30 mouse cellular contexts compared by ENCODE assay signal in genomic region chr16:93436732-93437131, GRCm38 (mm10).
DNase-seq lines count a peak whose midpoint lies in the region; ATAC-seq lines count a peak whose summit lies in the region.
"Had no signal": no experiment of that assay in that cellular context is flagged by ENCODE, and none has a peak within 500 bp of the region (broad histone marks: within the 10 kb centered on the region; RNA-seq: fewer than 3 reads in every experiment).

No protein-coding gene starts in this region.

- no peaks in the 10 kb centered on the region for H3K9me3 ChIP-seq in forebrain, embryonic 13.5 days (replicated peaks)
- H3K9me3 ChIP-seq: embryonic facial prominence, embryonic 10.5 days; embryonic facial prominence, embryonic 13.5 days; forebrain, embryonic 10.5 days; heart, embryonic 12.5 days; heart, embryonic 15.5 days; hindbrain, embryonic 10.5 days; hindbrain, embryonic 13.5 days; intestine, embryonic 15.5 days had no signal

- intact Hi-C loops in left cerebral cortex, postnatal 36 days (cut with DNase I), result no loop called here

- peaks cover 4% of the 10 kb centered on the region for H3K27me3 ChIP-seq in forebrain, embryonic 13.5 days
- H3K27me3 ChIP-seq: intestine, embryonic 15.5 days had no signal

- H3K4me2 ChIP-seq in forebrain, embryonic 13.5 days, result no peak overlapping the region
- H3K4me2 ChIP-seq: embryonic facial prominence, embryonic 13.5 days; heart, embryonic 12.5 days; heart, embryonic 15.5 days; hindbrain, embryonic 13.5 days; intestine, embryonic 15.5 days had no signal

- no peak overlapping the region for H3K27ac ChIP-seq in forebrain, embryonic 13.5 days
- H3K27ac ChIP-seq: embryonic facial prominence, embryonic 10.5 days; embryonic facial prominence, embryonic 13.5 days; forebrain, embryonic 10.5 days; heart, embryonic 15.5 days; hindbrain, embryonic 10.5 days; hindbrain, embryonic 13.5 days; intestine, embryonic 15.5 days had no signal

- H3K36me3 ChIP-seq in forebrain, embryonic 13.5 days (ENCODE audit: poor library complexity, severe bottlenecking), result no peaks in the 10 kb centered on the region
- H3K36me3 ChIP-seq: embryonic facial prominence, embryonic 10.5 days; embryonic facial prominence, embryonic 13.5 days; forebrain, embryonic 10.5 days; heart, embryonic 12.5 days; heart, embryonic 15.5 days; hindbrain, embryonic 10.5 days; hindbrain, embryonic 13.5 days; intestine, embryonic 15.5 days had no signal

- 59% methylated on average over 3 of the region's 3 CpGs for WGBS in forebrain, embryonic 13.5 days

- H3K9ac ChIP-seq in forebrain, embryonic 13.5 days, result no peak overlapping the region
- H3K9ac ChIP-seq: embryonic facial prominence, embryonic 13.5 days; forebrain, postnatal 0 days; heart, embryonic 12.5 days; heart, embryonic 15.5 days; hindbrain, embryonic 13.5 days; intestine, embryonic 15.5 days had no signal

- ATAC-seq in frontal cortex, adult (ENCODE audit: low TSS enrichment), result peak; percentile 78
- peak; percentile 26; the same call in 1 of the 2 replicates for ATAC-seq in megakaryocyte progenitor cell, adult 5-6 weeks (replicated peaks; ENCODE audit: poor library complexity)
- no peak for ATAC-seq in forebrain, embryonic 13.5 days
- ATAC-seq: forebrain, embryonic 14.5 days; forebrain, postnatal 0 days; hindbrain, embryonic 16.5 days; intestine, embryonic 15.5 days; Patski had no signal

- peaks cover 8% of the 10 kb centered on the region for H3K4me1 ChIP-seq in forebrain, embryonic 13.5 days

- DNase-seq in frontal cortex, postnatal 10 days (ENCODE audit: low spot score in 2 of 2), result no peak
- DNase-seq in gonadal fat pad, adult 2 months (ENCODE audit: low read depth), result peak; percentile 65
- DNase-seq in left cerebral cortex, postnatal 36 days (ENCODE audit: low spot score in 2 of 2), result no peak
- DNase-seq: adrenal gland, postnatal 10 days; adrenal gland, postnatal 36 days; cerebellum, adult 11 months; cerebellum, adult 2 months; cerebellum, postnatal 10 days; cerebellum, postnatal 36 days; embryo, embryonic 11 days; forebrain, postnatal 0 days; gastrocnemius, postnatal 10 days; heart, postnatal 10 days; heart, postnatal 36 days; kidney, adult 11 months had no signal

- H3K4me3 ChIP-seq in forebrain, embryonic 13.5 days, result no peak overlapping the region
- H3K4me3 ChIP-seq: embryonic facial prominence, embryonic 10.5 days; embryonic facial prominence, embryonic 13.5 days; erythroblast, embryonic 14.5 days; forebrain, embryonic 10.5 days; heart, embryonic 12.5 days; heart, embryonic 15.5 days; hindbrain, embryonic 10.5 days; hindbrain, embryonic 13.5 days; intestine, embryonic 15.5 days had no signal
